Mouse (Mus musculus) adrenal gland, adult 18-20 months (tissue): Measurements from ENCODE around the gene Ppp4r2. TPM values are rescaled to one million over a fixed set of nuclear protein-coding genes. Genes with fewer than 3 reads are reported as not detected.
"Not testable (repeated sequence)": the region's sequence is repeated elsewhere in the genome, so short reads cannot be mapped to it uniquely, and the experiment has no call there.

Experiments used
- DNase-seq, 2 experiments: peaks; one replicate each; pipeline ENCODE4 v3.0.0; 2021 to 2022; ENCODE audit warnings: low spot score in 2 of 2
- total RNA-seq, 2 experiments: library from RNA; stranded (reverse); gene quantifications; 1 replicate in 1 of 2; 2 replicates in 1 of 2; pipeline ENCODE4 v1.2.3; 2021

Ppp4r2 gene
- total RNA-seq, 2 experiments from 2014 or later: 87.4 to 92.1 TPM

DNA sequence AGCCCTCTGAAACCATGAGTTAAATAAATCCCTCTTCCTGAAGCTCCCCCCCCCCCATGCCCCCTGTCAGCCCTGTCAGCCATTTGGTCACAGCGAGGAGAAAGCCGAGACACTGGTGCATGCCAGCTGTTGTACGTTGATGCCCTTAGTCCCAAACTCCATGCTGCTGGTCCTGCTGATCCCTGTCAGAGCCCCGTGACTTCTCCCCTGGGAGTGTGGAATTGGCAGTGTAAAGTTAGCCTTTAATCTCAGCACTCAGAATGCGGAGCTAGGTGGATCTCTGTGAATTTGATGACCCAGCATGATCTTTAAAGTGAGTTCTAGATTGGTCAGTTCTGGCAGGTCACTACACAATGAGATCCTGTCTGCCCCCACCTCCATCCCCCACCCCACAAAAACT is 3.7 kb upstream of the Ppp4r2 start:
- no peak for DNase-seq

DNA sequence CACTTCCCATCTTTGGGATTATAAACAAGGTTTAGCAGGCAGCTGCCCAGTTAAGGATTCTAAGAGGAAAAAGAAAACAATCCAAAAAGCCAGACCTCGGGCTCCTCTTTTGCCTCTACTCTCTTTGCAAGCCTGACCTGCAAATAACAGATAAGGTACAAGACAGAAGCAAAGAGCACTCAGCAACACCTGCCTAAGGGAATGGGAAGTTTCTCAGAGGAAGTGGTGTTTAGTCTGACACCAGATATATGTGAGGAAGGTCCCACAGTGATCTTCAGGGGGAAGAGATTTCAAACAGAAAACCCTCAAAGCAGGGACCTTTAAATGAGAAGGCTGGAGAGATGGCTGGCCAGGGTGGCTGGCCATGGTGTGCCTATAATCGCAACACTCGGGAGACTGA is 2.2 kb upstream of the Ppp4r2 start:
- no peak for DNase-seq

DNA sequence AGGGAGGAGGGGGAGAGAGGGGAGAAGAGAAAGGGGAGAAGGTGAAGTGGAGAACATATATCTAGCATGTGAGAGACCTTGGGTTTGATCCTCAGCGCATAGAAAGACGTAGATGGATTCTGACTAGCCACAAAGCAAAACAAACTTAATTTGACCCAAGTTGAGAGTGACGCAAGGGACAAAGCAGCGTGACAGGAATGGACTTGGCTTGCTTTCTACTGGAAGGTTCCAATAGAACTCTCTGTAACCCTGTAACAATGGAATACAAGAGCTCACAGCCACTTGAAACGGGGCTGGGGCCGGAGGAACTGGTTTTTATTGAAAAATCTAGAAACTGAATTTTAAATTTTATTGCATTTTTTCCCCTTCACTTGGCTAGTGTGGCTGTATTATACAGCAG is 1.7 kb upstream of the Ppp4r2 start:
- no peak for DNase-seq

DNA sequence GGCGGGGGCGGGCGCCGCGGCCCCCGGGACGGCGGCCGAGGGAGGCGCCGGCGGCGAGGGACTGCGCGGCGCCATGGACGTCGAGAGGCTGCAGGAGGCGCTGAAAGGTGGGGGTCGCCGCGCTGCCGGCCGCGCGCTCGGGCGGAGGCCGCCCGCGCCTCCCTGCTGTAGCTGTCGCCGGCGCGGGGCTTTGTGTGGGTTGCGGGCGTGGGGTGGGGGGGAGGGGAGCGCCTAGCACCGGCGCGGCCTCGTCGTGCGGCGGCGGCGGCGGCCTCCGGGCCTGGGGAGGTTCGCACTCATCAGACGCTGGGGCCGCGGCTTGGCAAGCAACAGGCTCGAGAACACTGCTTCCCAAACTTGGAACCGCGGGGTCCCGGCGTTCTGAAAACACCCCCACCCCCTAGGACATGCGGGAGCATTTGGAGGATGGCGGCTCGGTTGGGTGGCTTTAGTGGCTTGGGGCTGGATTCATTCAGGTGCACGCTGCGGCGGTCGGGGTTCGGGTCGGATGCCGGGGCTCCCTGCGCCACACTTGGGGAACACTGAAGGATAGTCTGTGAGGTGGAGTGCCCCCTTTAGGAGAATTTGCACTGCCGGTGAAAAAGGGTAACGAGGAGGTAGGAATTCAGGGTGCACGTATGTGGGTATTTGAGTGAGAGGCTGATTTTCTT is 524 bp downstream of the Ppp4r2 start:
- DNase-seq: peak; percentile 52 to 58

DNA sequence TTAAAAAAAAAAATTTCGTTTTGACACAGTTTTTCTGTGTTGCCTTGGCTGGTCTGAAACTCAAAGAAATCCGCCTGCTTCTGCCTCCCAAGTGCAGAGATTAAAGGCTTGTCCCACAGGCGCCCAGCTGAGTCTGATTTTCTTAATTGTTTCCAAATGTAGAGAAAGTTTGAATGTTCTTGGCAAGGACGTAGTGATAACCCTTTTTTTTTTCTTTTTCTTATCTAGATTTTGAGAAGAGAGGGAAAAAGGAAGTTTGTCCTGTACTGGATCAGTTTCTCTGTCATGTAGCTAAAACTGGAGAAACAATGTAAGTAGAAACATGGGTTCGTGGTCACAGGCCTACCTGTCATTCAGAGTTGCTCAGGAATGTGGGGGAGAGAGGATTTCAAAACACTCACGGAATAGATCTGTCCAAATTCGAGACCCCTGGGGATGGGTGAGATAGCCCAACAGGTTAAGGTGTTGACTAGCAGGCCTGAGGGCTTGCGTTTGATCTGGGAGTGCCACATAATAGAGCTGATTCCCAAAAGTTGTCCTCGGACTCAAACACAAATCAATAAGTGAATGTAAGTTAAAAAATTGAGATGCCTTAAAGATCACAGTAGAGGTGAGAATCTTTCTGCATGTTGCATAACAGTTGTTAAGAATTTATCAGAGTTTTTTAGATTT is 1.2 kb downstream of the Ppp4r2 start:
- no peak for DNase-seq

DNA sequence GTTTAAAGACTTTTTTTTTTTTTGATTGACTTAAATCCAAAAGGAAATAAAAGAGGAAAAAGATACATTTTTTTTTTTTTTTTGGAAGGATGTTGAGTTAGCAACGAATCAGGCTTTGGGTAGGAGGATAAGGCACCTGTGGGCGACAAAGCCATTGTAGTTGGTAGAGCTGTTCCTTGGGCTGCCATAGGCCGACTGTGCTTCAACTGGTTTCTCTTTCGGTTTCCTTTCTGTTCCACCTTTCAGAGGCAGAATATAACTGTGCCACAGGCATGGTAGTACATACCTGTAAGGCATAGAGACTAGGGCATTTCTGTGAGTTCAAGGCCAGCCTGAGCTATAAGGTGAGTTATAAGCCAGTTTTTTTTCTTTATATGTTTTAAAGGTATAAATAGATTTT is 11.6 kb downstream of the Ppp4r2 start:
- DNase-seq: no peak

DNA sequence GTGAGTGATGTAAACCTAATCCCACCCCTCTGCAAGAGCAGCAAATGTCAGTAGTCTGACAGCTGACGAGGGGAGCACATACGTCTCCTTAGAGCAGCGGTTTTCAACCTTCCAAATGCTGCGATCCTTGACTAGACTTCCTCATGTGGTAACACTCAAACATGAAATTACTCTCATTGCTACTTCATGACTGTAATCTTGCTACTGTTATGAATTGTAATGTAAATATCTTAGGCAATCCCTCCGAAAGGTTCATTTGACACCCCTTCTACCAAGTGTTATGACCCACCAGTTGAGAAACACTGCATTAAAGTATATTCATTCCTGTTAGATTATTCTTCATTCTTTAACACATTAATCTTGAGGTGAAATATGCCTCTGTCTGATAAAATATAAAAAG is 13.8 kb downstream of the Ppp4r2 start:
- no peak for DNase-seq

DNA sequence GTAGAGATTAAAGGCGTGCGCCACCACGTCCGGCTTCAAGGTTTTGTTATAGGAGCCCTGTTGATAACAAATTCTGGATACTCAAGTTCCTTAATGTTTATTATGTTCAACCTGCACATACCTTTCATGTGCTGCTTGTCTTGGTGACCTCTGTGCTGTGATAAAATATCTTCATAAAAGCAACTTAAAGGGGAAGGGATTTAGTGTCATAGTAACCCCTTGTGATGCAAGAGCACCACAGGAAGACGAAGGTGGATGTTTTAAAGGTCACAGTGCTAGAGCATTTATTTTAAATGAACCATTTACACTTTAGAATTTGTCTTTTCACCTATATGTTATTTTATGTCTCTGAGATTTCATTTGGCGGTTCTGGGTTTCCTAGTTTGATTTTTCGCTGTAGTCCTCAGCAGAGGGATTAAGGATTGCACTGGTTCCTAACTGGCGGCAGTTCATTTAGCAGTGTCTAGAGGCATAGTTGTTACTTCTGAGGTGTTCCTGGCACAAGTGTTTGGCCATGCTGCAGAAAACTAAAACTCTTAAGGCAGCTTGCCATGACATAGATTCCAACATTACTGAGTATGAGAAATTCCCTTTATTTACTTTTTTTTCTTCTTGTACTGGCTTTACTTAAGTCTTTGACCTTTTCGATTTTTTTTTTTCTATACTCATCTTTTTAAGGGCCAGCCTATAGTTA is 15.4 kb downstream of the Ppp4r2 start:
- no peak for DNase-seq

DNA sequence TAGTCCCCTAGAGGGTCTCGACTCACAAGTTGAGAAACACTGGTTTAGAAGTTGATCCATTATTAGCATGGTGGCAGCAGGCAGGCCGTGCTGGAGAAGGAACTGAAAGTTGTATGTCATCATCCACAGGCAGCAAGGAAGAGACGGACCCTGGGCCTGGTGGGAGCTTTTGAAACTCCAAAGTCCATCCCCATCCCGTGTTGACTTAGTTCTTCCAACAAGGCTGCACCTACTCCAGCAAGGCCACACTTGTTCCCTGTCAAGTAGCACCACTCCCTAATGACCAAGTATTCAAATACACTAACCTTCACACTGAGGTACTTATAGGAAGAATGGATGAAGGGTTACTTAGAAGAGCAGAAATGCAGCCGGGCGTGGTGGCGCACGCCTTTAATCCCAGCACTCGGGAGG is 17.3 kb downstream of the Ppp4r2 start:
- no peak for DNase-seq

DNA sequence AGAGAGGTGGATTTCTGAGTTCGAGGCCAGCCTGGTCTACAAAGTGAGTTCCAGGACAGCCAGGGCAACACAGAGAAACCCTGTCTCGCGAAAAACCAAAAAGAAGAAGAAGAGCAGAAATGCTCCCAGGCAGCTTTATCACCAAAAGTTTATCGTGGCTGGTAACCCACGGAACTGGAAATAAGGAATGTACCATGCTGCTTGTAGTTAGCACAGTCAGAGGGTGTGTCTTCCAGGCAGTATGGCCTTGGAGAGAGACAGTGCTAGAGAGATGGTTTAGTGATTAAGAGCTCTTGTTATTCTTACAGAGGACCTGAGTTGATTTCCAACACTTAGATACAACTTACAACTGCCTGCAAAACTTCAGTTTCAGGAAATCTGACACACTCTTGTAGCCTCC is 17.7 kb downstream of the Ppp4r2 start:
- DNase-seq: no peak

DNA sequence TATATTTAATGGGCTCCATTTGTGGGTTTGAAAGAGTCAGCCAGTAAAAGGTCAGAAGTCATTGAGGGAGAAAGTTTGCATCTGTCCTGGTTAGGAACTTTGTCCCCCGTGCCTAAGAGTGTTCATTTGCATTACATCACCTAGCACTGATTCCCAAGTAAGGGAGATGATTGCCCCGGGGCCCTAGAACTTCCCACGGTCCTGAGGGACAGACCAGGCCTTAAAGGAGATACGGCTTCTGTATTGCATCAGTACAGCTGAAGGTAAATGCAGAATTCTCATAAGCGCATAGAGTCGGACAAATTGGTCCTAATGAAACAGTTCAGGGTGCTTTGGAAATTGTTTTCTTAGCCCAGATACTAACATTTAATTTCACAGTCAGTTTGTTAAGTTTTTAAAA is 31.9 kb downstream of the Ppp4r2 start:
- no peak for DNase-seq

DNA sequence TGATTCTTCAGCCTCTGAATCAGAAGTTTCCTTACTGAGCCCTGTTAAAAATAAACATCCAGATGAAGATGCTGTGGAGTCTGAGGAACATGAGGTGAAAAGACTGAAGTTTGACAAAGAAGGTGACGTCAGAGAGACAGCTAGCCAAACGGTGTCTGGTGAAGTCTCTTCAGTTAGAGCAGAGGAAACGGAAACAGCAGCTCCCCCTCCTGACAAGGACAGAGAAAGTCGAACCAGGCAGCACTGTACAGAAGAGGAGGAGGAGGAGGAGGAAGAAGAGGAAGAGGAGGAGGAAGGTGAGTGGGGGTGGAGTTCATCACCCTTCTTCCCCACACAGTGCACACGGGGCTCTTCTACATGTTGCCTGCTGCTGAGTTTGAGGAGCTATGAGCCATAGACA is 32.4 kb downstream of the Ppp4r2 start:
- not testable (repeated sequence) for DNase-seq

DNA sequence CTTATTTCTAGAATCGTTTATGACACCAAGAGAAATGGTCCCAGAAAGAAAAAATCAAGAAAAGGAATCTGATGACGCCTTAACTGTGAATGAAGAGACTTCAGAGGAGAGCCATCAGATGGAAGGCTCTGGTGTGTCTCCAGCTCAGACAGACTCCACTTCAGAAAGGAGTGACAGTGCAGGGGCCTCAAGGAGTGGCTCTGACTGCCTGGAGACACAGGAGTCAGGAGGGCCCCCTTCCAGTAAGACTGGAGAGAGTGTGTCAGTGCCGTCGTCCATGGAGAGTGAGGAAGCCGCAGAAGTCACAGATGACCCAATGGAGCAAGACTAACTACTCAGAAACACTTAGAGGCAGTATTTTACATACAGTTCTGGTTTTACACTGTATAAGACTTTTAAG is 32.8 kb downstream of the Ppp4r2 start:
- DNase-seq: not testable (repeated sequence)

DNA sequence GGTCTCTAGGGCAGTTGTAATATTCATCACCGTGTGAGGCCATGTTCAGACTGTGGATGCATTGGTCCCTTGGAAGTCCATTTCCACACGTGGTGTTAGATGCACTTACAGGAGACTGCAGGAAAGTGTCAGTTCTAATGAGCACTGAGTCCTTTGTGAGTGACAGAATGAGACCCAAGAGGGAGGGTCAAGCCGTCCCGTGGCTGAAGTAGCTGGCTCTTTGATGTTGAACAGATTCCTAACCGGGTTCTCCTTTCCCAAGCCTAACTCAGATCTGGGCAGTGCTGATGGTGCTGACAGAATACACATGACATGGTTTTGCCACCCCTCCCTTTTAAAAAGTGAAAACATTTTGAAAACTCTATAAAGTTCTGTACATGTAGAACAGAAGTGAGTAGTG is 35.4 kb downstream of the Ppp4r2 start:
- peak in 1 of 2 experiments; percentile 11 for DNase-seq

DNA sequence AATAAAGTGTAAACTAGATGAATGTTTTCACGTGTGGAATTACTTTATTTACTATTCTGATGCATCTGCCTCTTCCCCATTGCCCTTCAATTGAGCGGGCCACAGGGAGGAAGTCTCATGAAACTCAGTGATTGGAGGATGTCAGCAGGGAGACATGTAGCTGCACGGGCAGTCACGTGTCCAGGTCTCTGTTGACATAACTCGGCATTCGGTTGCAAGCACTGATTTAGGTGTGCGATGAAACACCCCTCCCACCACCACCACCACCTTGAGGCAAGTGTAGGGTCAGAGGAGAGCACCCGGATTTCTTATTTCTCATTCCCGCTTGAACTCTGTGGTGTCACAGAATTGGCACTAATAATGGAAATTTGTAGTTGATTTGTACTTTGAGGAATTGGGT is 36.5 kb downstream of the Ppp4r2 start:
- DNase-seq: peak in 1 of 2 experiments; percentile 16

DNA sequence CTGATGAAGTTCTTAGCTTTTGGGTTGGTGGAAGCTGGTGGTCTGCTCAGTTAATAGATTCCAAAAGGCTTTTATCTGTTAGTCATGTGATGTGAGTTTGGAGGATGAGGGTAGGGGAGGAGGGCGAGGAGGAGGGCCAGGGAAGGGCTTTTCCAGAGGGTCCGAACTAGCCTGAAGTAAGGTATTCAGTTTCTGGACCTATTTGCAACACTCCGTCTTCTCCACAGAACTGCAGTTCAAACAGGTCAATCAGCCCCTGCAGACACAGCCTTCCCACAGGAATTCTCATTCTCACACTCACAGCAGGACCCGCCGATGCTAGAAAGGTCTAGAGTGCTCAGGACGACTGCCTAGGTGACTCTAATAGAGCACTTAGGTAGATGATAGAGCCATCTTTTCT is 39.8 kb downstream of the Ppp4r2 start:
- DNase-seq: peak in 1 of 2 experiments; percentile 3

DNA sequence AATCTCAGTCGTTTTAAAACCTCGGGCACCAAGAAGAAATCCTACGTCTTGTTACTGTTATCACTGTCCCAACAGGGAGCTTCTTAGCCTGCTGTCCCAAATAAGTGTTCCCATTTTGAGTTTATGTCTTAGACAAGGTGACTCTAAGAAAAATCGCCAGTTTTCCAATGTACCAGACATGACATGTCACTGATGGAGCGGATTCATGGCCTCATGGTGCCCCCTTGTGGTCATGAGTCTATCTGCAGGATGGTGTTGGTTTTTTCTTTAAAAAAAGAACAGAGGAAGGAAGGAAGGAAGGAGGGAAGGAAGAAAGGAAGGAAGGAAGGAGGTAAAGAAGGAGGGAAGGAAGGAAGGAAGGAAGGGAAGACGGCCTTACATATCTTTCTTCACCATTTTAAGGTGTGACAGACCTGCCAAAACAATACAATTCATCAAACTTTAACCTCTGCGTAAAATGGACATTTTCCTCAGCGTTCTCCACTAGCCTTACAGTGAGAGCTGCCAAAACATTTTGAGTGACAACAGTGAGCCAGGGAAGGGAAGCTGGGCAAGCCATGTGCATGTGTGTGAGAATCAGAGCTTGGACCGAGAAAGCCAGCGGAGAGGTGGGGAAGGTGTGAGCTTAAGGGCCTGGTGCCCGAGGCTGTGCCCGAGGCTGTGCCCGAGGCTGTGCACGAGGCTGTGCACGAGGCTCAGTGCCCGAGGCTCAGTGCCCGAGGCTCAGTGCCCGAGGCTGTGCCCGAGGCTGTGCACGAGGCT is 42.6 kb downstream of the Ppp4r2 start:
- peak; percentile 60 to 69 for DNase-seq

DNA sequence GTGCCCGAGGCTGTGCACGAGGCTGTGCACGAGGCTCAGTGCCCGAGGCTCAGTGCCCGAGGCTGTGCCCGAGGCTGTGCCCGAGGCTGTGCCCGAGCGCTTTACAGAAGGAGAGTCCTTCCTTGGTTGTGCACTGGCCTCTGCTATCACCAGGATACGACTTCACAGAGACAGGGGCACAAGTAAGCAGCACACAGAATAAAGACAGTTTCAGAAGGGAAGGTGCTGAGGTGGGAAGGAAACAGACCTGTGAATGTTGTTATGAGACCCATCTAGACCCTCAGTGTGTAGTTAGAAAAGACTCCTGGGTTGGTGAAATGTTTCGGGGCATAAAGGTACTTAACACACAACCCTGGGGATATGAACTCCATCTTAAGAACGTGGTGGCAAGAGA is 43.2 kb downstream of the Ppp4r2 start:
- DNase-seq: peak in 1 of 2 experiments; percentile 10

DNA sequence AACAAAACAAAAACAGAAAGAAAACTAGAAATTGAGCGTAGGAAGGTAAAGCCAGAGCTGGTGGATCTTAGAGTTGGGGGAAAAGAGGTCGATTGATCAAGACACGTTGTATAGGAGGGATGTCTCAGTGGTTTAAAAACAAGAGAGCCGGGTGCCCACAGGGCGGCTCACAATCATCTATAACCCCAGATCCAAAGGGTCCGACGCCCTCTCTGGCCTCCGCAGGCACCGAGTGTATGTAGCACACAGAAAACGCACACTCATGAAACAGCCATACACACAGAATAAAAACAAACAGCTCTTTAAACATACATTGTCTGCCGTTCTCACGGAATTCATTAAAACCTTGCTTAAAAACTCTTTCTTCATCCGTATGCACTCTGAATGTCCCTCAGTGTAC is 45.1 kb downstream of the Ppp4r2 start:
- no peak for DNase-seq

DNA sequence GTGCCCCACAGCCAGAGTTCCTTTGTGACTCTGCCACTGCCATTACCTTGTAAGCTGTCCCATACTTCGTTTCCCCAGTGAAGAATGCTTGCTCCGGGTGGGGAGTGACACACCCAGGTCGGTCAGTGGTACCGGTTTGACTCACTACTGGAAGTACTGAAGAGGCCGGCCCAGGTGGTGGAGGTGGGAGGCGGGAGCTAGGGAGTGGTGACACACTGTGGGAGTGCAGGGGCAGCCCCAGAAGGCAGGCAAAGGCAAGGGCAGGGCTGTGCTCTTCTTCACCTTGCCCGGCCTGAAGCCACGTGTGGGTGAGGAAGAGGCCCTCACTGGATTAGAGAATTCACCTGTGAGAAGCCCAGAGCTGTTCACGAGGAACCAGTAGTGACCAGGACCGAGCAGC is 46.2 kb downstream of the Ppp4r2 start:
- DNase-seq: no peak

DNA sequence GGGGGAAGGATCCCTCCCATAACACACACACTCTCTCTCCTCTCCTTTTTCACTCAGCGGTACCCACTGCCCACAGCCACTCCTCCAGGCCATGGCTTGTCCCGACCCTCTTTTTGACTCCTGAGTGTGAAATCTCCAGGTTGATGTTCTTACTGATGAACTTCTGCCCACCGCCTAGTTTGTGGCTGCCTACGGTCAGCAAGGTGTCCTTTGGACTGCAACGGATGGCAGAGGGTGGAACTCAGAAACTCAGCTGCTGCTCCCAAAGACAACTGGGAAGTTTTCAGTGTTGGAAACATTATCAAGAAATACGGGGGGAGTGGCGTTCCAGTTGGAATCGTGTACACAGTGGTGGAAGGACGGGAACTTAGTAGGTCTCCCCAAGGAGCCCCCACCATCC is 48.2 kb downstream of the Ppp4r2 start:
- no peak for DNase-seq
